Mouse (Mus musculus) natural killer cell, adult 2 months (primary cell): Measurements from ENCODE around the gene Ubd.
"Not testable (repeated sequence)": the region's sequence is repeated elsewhere in the genome, so short reads cannot be mapped to it uniquely, and the experiment has no call there.

Experiments
- DNase-seq, 2 experiments: peaks; one replicate each; pipeline ENCODE4 v3.0.0; 2022; ENCODE audit warnings: low spot score in 2 of 2

Ubd gene

DNA sequence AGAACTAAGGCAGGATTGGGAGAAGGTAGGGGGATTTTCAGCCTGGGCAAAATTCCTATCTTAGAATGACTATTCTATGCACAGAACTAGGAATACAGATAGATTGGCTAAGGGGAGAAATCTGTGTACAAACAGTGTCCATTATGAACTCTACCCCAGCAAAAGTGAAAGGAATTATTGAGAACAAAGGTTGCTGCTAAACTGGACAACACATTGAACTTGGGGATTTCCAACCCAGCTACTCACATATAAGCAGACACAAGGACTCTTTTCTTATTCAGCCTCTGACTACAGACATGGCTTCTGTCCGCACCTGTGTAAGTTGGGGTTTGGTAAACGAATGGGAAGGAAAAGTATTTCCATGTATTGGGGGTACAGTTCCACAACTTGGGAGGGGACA is at the start of gene Ubd:
Gene Ubd (plus strand): TSS at position 237 of the 400 bp plus-strand sequence.
- DNase-seq, result no peak

- DNase-seq, result no peak
These were observed 32.3 kb upstream of the Ubd start, which contains the start of gene Olfr93 for GRCm38 (mm10) chr17:37161394-37161793. Gene Olfr93, minus strand, starts transcription at chr17:37161494.

DNA sequence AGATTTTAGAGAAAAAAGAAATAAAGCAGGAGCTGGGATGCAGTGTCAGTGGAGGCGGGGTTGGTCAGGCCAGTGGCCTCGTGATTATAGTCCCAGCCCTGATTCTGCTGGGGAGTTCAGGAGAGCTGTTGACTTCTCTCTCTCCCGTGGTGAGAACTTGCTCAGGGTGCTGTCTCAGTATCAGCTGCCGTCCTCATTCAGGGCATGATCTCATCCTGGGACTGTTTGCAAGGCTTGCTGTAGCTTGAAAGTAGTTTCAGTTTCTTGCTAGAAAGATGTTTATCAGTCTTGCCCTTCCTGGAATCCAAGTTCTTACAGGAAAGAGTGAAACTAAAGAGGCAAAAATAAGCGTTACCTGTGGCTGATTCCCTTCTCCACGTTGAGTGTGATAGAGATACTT is 8.2 kb upstream of the Ubd start:
- DNase-seq, result no peak

DNA sequence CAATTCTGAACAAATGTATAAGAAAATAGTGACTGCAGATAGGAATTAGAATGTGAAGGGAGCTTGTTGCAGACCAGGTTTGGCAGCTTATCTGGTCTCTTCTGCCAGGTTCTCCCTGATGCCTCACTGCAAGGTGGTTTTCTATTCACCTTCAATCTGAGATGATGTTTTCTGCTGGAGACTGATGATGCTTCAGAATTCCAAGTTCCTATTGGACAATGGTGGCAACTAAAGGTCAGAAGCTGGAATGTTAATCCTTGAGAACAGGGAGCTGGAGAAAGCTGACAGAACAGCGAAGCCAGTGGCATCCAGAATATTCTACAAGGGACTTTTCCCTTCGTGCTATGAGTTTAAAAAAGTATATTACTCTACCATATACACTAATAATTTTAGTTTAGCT is 3.0 kb upstream of the Ubd start:
- no peak for DNase-seq

DNA sequence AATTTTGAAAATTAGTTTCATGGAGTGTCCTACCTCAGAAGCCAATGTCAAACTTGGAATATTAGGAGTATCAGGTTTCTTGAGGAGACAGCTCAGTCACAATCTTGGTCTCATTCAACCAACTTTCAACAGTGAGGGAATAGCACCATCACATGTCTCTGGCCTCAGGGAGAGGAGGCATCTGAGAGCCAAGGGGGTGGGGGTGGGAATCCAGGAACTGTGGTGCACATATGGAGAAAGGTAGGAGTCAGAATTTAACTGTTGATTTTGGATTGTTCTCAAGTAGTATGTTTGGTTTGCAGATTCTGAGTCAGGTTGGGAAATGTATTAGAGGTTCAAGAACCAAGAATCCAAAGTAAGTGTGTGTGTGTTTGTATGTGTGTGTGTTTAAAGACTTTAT is 660 bp upstream of the Ubd start:
- no peak for DNase-seq

DNA sequence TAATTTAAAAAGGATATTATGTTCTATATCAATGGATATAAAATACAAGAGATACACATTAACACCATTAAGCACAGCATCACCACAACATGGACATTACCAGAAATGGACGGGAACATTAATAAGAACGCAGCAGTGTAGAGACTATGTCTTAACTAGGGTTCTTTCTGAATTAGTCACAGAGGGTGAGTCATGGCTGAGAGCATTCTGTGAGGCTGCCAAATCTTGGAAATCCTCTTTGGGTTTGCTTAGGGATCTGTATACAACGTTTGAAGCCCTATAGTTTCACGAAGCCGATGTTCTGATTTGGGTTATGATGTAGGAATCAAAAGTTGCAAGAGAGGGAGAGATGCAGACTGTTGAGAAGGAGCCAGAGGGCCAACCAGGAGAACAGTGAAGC is 1.1 kb downstream of the Ubd start:
- no peak for DNase-seq

DNA sequence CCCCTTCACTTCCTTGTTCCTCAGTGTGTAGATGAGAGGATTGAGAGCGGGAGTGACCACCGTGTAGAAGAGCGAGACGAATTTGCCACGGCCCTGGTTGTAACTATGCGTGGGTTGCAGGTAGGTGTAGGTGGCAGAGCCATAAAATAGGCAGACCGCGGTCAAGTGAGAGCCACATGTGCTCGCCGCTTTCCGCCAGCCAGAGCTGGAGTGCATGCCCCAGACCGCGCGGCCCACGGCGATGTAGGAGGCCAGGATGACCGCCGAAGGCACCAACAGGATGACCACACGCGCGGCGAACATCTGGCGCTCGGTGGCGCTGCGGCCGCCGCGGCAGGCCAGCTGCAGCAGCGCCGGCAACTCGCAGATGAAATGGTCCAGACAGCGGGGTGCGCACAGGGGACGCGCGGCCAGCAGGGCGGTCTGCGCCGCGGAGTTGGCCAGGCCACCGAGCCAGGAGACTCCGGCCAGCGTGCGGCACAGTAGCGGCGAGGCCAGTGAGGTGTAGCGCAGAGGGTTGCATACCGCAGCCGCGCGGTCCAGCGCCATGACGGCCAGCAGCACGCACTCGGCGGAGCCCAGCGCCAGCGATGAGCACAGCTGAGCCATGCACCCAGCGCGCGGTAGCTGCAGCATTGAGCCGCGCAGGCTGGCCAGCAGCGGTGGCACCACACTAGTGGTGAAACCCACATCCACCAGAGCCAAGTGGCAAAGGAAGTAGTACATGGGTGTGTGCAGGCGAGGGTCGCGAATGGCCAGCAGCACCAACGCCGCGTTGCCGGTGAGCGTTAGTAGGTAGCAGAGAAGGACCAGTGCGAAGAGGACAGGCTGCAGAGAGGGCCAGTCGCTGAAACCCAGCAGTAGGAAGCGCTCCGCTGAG is 3.4 kb downstream of the Ubd start:
- no peak for DNase-seq

- DNase-seq, result no peak
These were observed 7.2 kb downstream of the Ubd start, which contains the start of gene Olfr94 for GRCm38 (mm10) chr17:37200894-37201293. Gene Olfr94, minus strand, starts transcription at chr17:37200994.

GRCm38 (mm10) chr17:37203206-37203916 is 9.7 kb downstream of the Ubd start:
- peak; percentile 60 to 70 for DNase-seq

DNA sequence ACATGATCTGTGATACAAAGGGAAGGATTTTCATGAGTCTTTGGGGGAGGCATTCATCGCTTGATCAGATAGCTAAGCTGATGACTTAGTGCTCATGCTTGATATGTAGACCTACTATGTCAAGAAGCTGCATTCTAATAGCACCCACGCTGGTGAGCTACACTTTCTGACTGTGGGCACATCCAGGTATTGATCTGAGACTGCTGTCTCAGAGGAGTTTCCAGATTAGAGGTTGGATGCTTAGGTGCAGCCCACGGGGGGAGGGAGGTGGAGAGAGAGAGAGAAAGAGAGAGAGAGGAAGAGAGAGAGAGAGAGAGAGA is 10.2 kb downstream of the Ubd start:
- no peak for DNase-seq

- DNase-seq, result no peak
These were observed 17.4 kb downstream of the Ubd start for GRCm38 (mm10) chr17:37210884-37211768.

DNA sequence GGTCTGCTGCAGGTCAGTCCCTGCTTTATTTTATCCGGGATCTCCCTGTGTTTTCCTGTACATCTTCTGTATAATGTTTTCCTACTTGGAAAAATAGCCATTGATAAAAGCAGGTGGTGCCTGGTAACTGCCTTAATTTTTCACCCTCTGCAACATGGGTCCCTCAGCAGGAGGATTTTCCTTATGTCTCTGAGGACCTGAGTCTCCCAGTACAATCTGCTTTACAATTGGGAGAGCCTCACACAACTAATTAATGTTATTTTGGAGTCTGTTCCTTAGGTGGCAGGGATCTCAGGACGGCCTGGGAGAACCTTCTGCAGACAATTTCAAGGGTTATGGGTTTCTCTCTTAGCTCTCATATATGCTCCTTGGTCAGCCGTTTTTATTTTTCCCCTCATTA is 19.3 kb downstream of the Ubd start, which contains the start of gene Olfr95:
Gene Olfr95 (minus strand): TSS at position 101 of the 400 bp plus-strand sequence.
- DNase-seq, result no peak

DNA sequence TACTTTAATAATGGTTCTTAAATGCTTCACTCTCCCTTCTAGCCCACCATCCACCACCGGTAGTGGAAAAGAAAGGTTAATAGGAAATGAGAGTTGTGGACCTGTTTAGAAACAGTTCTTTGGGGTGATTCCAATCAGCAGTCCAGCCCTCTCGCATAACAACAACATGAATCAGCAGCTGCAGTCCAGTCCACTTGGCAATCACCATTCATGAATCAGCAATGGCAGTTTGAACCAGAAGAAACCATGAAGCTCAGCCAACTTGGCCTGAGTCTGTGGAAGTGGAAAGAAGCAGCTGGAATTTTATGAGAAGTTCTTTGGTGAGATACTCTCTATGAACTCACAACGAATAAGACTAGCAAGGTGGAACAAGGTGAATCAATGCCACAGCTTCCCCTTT is 24.8 kb downstream of the Ubd start:
- DNase-seq, result no peak

- DNase-seq, result no peak
These were observed 26.2 kb downstream of the Ubd start, which contains the start of gene Olfr96 for GRCm38 (mm10) chr17:37219846-37220245. Gene Olfr96, plus strand, starts transcription at chr17:37220146.

DNA sequence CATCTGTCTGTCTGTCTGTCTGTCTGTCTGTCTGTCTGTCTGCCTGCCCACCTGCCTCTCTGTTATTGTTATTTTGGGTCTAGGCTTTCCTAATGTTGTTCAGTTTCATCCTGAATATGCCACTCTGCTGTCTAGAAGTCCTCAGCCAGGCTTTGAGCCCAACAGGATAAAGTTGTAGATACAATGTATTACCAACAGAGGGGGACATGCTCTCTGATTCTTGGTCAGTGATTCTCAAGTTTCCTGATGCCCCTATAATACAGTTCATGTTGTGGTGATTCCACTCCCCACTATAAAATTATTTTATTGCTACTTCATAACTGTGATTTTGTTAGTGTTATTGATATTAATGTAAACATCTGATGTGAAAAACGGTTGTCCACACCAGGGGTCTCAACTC is 28.2 kb downstream of the Ubd start:
- no peak for DNase-seq

- not testable (repeated sequence) for DNase-seq
These were observed 43.5 kb downstream of the Ubd start, which contains the start of gene Olfr97 for GRCm38 (mm10) chr17:37237230-37237629. Gene Olfr97, minus strand, starts transcription at chr17:37237330.

GRCm38 (mm10) chr17:37242198-37242597 is 48.5 kb downstream of the Ubd start:
- DNase-seq, result no peak
